11 mouse cellular contexts compared by ENCODE assay signal in the genomic region with DNA sequence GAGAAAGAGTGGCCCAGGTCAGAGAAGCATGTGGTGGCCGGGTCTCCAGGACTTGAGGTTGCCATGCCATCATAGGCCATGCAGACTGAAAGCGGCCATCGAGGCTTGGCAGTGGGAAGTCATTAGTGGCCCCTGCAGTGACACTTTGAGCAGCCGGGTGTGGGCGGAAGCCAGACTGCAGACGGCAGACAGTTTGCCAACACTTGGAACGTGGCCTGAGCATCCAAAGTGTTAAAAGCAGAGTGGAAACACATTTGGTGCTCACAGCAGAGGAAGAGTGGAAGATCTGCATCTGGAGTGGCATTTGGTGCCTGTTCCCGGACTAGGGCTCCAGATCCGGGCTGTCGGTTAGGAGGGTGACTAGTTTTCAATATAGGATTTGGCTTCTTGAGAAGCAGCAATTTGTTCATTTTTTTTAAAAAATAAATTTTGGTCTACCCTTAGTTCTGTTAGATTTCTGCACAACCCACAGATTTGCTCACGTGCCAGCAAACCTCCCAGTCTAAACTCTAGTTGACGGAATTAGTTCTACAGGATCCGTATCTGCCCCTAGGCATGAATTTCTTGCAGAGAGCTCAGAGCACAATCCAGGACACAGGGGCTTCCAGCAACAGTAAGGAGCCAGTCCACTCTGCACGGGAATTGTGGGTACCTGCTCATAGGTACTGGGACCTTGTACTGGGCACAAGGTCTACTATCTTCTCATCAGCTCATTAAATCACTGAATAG.
DNase-seq lines count a peak whose midpoint lies in the region; TF ChIP-seq lines count a peak whose summit lies in the region.
"Had no signal": no experiment of that assay in that cellular context is flagged by ENCODE, and none has a peak within 500 bp of the region (broad histone marks: within the 10 kb centered on the region; RNA-seq: fewer than 3 reads in every experiment).

No protein-coding gene starts in this region.

- no peak for TF ChIP-seq POLR2A in brain, embryonic 14.5 days (IDR thresholded peaks at IDR 0.05; ENCODE audit: borderline replicate concordance, extremely low read depth, insufficient read depth, insufficient read length, poor library complexity, severe bottlenecking)

- intact Hi-C loops in left cerebral cortex, postnatal 10 days (cut with DNase I), result loop anchor here (5.0 kb wide), 1 partner anchor 66 kb away; no protein-coding TSS in a partner anchor

- no peak for TF ChIP-seq CTCF in brain, embryonic 14.5 days (IDR thresholded peaks at IDR 0.05; ENCODE audit: borderline replicate concordance, extremely low read depth, insufficient read depth, insufficient read length)

- H3K27me3 ChIP-seq in embryonic facial prominence, embryonic 10.5 days (replicated peaks; ENCODE audit: low read depth, poor library complexity, severe bottlenecking), result no peaks in the 10 kb centered on the region

- DNase-seq in brain, embryonic 14.5 days (ENCODE audit: low read depth), result peak; percentile 87
- DNase-seq in cerebellum, adult 8-10 months, result peak; percentile 22
- peak; percentile 85 for DNase-seq in layer of hippocampus, adult 11-12 months (ENCODE audit: low spot score)
- peak; percentile 79 to 83 for DNase-seq in left cerebral cortex, postnatal 10 days (ENCODE audit: extremely low spot score in 1 of 2, low spot score in 2 of 2)
- no peak for DNase-seq in embryonic facial prominence, embryonic 10.5 days (ENCODE audit: low spot score)
- DNase-seq in lung, postnatal 36 days, result no peak
- no peak for DNase-seq in kidney, postnatal 10 days
- no peak for DNase-seq in adrenal gland, postnatal 14 days
- DNase-seq: kidney, postnatal 14 days; lung, adult 2 months; thymus, postnatal 36 days had no signal

- H3K4me3 ChIP-seq in embryonic facial prominence, embryonic 10.5 days, result no peak overlapping the region

- no peak overlapping the region for H3K27ac ChIP-seq in embryonic facial prominence, embryonic 10.5 days (replicated peaks)

- WGBS in embryonic facial prominence, embryonic 10.5 days, result 88% methylated on average over 14 of the region's 14 CpGs

- no peaks in the 10 kb centered on the region for H3K9me3 ChIP-seq in embryonic facial prominence, embryonic 10.5 days

- H3K4me1 ChIP-seq in embryonic facial prominence, embryonic 10.5 days, result peaks cover 6% of the 10 kb centered on the region; the same call in 1 of the 2 replicates

- H3K36me3 ChIP-seq in embryonic facial prominence, embryonic 10.5 days (replicated peaks), result no peaks in the 10 kb centered on the region

Comparison
In these comparisons a context has a peak if more than half of its experiments do, and no peak if none do; other contexts are left out.
1. DNase-seq: peak in brain, embryonic 14.5 days (single experiment), cerebellum, adult 8-10 months (single experiment), layer of hippocampus, adult 11-12 months (single experiment) and left cerebral cortex, postnatal 10 days (2 of 2); none in embryonic facial prominence, embryonic 10.5 days (single experiment), lung, postnatal 36 days (single experiment), kidney, postnatal 10 days (single experiment) and adrenal gland, postnatal 14 days (single experiment).